Mouse (Mus musculus) forebrain, embryonic 12.5 days (tissue): ENCODE measurements around the gene Cluh. TPM values are rescaled to one million over a fixed set of nuclear protein-coding genes. Genes with fewer than 3 reads are reported as not detected.

ENCODE experiments used
- ATAC-seq: fragments of 200-750 bp; cut with Nextera tagmentation; 2 replicates; pipeline ENCODE4 v1.8.0; 2017; ENCODE audit warnings: moderate TSS enrichment; ENCODE audit not compliant: low FRiP score
- H3K27ac ChIP-seq: fragments of 300-500 bp; sonication (generic); 2 replicates; pipeline ENCODE4 v1.5.1; 2016; ENCODE audit warnings: mild to moderate bottlenecking
- H3K27me3 ChIP-seq: fragments of 300-500 bp; sonication (generic); 2 replicates; pipeline ENCODE4 v1.6.1; 2016; ENCODE audit warnings: mild to moderate bottlenecking
- H3K36me3 ChIP-seq: fragments of 300-500 bp; sonication (generic); replicated peaks from 2 replicates; pipeline ENCODE4 v1.6.1; 2016; ENCODE audit warnings: mild to moderate bottlenecking
- H3K4me1 ChIP-seq: fragments of 300-500 bp; sonication (generic); 2 replicates; pipeline ENCODE4 v1.6.1; 2016
- H3K4me2 ChIP-seq: fragments of 300-500 bp; sonication (generic); 2 replicates; pipeline ENCODE4 v1.6.1; 2016; ENCODE audit warnings: mild to moderate bottlenecking, moderate library complexity
- H3K4me3 ChIP-seq: fragments of 300-500 bp; sonication (generic); replicated peaks from 2 replicates; pipeline ENCODE4 v1.5.1; 2016; ENCODE audit warnings: mild to moderate bottlenecking
- H3K9ac ChIP-seq: fragments of 300-500 bp; sonication (generic); 2 replicates; pipeline ENCODE4 v1.6.1; 2016; ENCODE audit warnings: mild to moderate bottlenecking
- H3K9me3 ChIP-seq: fragments of 300-500 bp; sonication (generic); 2 replicates; pipeline ENCODE4 v1.6.1; 2016
- WGBS: fragments of 180-500 bp; shearing (Covaris S2); methylation state at CpG from one replicate; pipeline ENCODE4 v1.1.7; 2016; 5-methylcytosine and 5-hydroxymethylcytosine counted together
- polyA plus RNA-seq: library from polyadenylated mRNA; unstranded; fragments of >200 nt; fragmentation: Nextera tagmentation; extraction: Ambion mirVana; gene quantifications from 2 replicates; pipeline ENCODE4 v1.2.1, GENCODE M21; 2016

Cluh gene
- polyA plus RNA-seq, 1 experiment from 2014 or later, result 18.0 TPM

GRCm38 (mm10) chr11:74667582-74668010 lies 18.3 kb downstream of the Cluh start:
- Histone ChIP-seq H3K27me3 (no peaks in the 10 kb centered on the region), H3K9me3 (no peaks in the 10 kb centered on the region), H3K4me1 (no peaks in the 10 kb centered on the region), H3K4me3 (no peak overlapping the region), H3K27ac (no peak overlapping the region), H3K9ac (no peak overlapping the region), H3K4me2 (no peak overlapping the region), H3K36me3 (peaks cover 69% of the 10 kb centered on the region)
- WGBS, result 96% methylated on average over 13 of the region's 13 CpGs
- no peak for ATAC-seq

DNA sequence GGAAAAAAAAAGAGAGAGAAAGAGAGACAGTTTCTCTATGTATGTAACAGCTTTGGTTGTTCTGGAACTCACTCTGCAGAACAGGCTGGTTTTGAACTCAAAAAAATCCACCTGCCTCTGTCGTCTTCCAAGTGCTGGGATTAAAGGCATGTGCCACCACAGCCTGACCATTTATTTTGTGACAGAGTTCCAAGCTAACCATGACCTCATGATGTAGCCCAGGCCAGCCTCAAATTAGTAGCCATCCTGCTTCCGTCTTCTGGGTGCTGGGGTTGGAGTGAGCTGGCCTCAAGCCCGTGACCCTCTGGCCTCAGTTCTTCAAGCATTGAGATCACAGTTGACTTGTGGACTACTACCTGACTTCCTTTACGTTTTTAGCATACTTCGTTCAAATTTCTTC lies 19.2 kb downstream of the Cluh start:
- Histone ChIP-seq H3K4me2 (no peak overlapping the region), H3K9ac (no peak overlapping the region), H3K9me3 (no peaks in the 10 kb centered on the region), H3K4me1 (no peaks in the 10 kb centered on the region), H3K36me3 (peaks cover 68% of the 10 kb centered on the region), H3K27ac (no peak overlapping the region), H3K4me3 (no peak overlapping the region), H3K27me3 (no peaks in the 10 kb centered on the region)
- WGBS, result 96% methylated on average over 5 of the region's 5 CpGs
- ATAC-seq, result no peak

DNA sequence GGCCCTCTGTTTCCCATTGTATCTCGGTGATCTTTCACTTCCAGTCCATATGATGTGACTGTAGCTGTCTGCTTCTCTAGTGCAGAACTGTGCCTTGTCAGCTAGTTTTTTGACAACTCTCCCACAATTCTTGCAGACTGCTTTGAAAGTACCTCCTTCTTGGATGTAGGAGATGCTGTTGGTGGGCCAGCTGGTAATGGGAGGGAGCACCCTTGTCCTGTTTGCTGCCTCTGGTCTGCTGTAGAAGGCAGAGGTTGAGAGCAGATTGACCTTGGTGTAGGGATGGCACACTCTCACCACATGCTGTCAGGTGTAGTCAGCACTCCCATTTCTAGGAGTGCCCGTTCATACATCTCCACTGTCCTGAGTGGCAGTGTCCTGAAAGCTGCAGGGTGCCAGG lies 19.7 kb downstream of the Cluh start:
- H3K27ac ChIP-seq, result no peak overlapping the region
- WGBS, result 96% methylated on average over 2 of the region's 2 CpGs
- no peaks in the 10 kb centered on the region for H3K4me1 ChIP-seq
- H3K9ac ChIP-seq, result no peak overlapping the region
- ATAC-seq, result no peak
- no peaks in the 10 kb centered on the region for H3K27me3 ChIP-seq
- H3K4me3 ChIP-seq, result no peak overlapping the region
- H3K4me2 ChIP-seq, result no peak overlapping the region
- peaks cover 66% of the 10 kb centered on the region for H3K36me3 ChIP-seq
- H3K9me3 ChIP-seq, result no peaks in the 10 kb centered on the region

GRCm38 (mm10) chr11:74670151-74670550 lies 20.9 kb downstream of the Cluh start:
- H3K36me3 ChIP-seq, result peaks cover 65% of the 10 kb centered on the region

DNA sequence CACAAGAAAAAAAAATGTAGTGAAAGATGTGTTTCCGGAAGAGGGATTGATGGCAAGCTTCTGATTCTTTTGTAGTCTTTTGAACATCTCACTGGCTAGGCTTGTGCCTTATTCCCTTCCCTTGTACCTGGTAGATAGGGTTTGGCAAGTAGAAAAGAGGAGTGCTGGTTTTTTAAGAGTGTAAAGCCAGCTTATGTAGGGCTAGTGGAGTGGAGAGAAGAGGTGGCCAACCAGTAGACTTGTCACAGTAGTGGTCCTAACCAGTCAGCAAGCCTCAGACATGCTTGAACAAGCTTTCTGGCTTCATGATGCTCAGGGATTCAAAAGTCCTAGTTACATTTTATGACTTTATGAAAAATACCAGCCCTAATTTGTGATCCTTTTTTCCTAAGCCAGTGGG lies 21.7 kb downstream of the Cluh start:
- Histone ChIP-seq H3K9me3 (no peaks in the 10 kb centered on the region), H3K36me3 (peaks cover 59% of the 10 kb centered on the region), H3K27ac (no peak overlapping the region), H3K4me3 (no peak overlapping the region), H3K4me1 (no peaks in the 10 kb centered on the region), H3K9ac (no peak overlapping the region), H3K4me2 (no peak overlapping the region), H3K27me3 (no peaks in the 10 kb centered on the region)
- ATAC-seq, result no peak
- 91% methylated on average over 1 of the region's 1 CpGs for WGBS

More at GRCm38 (mm10) chr11:74670151-74670550, 20.9 kb downstream of the Cluh start:
- H3K9me3 ChIP-seq, result no peaks in the 10 kb centered on the region
- H3K27me3 ChIP-seq, result no peaks in the 10 kb centered on the region
- H3K4me3 ChIP-seq, result no peak overlapping the region
- H3K27ac ChIP-seq, result no peak overlapping the region
- no peaks in the 10 kb centered on the region for H3K4me1 ChIP-seq
- no peak overlapping the region for H3K4me2 ChIP-seq
- no peak overlapping the region for H3K9ac ChIP-seq
- ATAC-seq, result no peak

DNA sequence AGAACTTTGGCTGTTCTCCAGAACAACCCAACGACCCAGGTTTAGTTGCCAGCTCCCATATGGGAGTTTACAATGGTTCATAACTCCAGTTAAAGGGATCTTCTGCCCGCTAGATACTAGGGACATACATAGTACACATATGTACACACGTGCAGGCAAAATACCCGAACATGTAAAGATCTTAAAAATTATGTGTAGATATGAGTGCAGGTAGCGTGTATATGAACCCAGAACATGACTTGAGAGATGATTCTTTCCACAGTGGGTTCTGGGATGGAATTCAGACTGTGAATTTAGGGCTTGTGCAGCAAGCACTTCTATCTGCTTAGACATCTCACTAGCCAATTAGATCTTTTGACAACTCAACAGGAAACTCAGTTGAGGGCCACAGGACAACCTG lies 22.5 kb downstream of the Cluh start:
- 92% methylated on average over 5 of the region's 5 CpGs for WGBS
- H3K36me3 ChIP-seq, result peaks cover 51% of the 10 kb centered on the region
- H3K4me3 ChIP-seq, result no peak overlapping the region
- no peaks in the 10 kb centered on the region for H3K27me3 ChIP-seq
- H3K4me2 ChIP-seq, result no peak overlapping the region
- ATAC-seq, result no peak
- no peaks in the 10 kb centered on the region for H3K4me1 ChIP-seq
- H3K9me3 ChIP-seq, result no peaks in the 10 kb centered on the region
- no peak overlapping the region for H3K27ac ChIP-seq
- no peak overlapping the region for H3K9ac ChIP-seq

DNA sequence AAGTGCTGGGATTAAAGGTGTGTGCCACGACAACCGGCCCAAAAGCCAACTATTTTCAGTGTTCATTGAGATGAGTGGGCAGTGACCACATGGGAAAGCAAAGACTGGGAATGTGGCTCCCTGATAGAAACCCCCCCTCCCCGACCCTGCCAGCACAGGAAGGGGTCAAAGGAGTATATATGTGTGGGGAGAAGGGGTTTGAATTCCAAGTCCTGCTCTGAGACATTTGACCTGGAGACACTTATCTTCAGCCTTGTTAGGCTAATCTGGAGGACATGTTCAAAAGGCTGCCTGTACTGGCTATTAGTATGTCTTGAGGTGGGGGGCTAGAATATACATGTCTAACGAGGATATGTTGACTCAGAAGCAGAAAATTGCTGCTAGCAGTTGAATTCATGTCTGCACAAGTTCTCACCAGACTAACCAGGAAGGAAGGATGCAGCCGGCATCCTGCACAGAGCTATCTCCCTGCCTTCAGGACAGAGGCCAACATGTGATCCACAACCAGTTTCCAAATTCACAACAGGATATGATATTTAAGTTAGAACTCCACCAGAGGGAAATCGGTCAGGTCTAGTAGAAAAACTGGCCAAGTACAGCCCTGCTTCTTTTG lies 23.7 kb downstream of the Cluh start:
- WGBS, result 84% methylated on average over 6 of the region's 6 CpGs
- Histone ChIP-seq H3K9me3 (no peaks in the 10 kb centered on the region), H3K4me1 (no peaks in the 10 kb centered on the region), H3K4me3 (no peak overlapping the region), H3K27ac (no peak overlapping the region), H3K36me3 (peaks cover 49% of the 10 kb centered on the region), H3K27me3 (no peaks in the 10 kb centered on the region), H3K9ac (no peak overlapping the region), H3K4me2 (no peak overlapping the region)
- no peak for ATAC-seq

DNA sequence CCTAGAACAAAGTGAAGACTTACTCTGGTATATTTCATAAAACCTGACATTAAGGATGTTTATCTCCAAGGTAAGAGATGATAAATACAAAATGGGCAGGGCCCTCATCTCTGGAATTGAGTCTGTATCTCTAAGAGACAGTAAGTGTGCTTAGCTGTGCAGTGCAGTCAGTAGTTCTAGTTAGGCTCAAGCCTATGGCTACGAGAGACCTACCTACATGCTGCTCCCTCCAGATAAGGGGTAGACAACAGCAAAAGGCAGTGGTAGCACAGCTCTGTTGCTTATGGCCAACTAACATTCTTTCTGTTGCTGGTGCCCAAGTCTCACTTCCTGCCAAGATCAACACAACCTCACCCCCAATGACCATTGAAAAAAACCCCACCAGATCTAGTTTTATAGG lies 24.3 kb downstream of the Cluh start:
- H3K36me3 ChIP-seq, result peaks cover 52% of the 10 kb centered on the region
- H3K4me2 ChIP-seq, result no peak overlapping the region
- ATAC-seq, result no peak
- H3K9me3 ChIP-seq, result no peaks in the 10 kb centered on the region
- H3K27ac ChIP-seq, result no peak overlapping the region
- H3K9ac ChIP-seq, result no peak overlapping the region
- WGBS, result 97% methylated on average over 1 of the region's 1 CpGs
- no peaks in the 10 kb centered on the region for H3K27me3 ChIP-seq
- H3K4me3 ChIP-seq, result no peak overlapping the region
- H3K4me1 ChIP-seq, result no peaks in the 10 kb centered on the region

DNA sequence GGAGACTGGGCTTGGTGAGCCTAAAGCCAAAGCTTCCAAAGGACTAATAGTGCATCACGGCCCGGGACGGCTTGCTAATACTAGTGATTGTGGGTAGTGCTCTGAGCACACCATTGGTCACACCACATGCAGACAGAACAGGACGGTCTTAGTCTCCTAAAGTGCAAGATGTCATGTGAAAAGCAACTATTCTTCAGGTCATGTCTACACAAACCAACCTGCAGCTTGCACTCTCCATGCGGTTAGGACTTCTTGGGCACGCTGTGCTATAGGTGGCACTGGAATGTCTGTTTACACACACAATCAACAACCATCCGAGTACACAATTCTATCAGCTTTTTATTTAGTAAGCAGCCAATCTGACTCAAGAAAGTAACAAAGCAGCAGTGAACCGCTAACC lies 25.4 kb downstream of the Cluh start:
- Histone ChIP-seq H3K4me2 (no peak overlapping the region), H3K9ac (no peak overlapping the region), H3K27me3 (no peaks in the 10 kb centered on the region), H3K4me3 (no peak overlapping the region), H3K4me1 (no peaks in the 10 kb centered on the region), H3K27ac (no peak overlapping the region), H3K36me3 (peaks cover 54% of the 10 kb centered on the region), H3K9me3 (no peaks in the 10 kb centered on the region)
- 95% methylated on average over 8 of the region's 8 CpGs for WGBS
- no peak for ATAC-seq

- WGBS, result 62% methylated on average over 4 of the region's 4 CpGs
- H3K4me2 ChIP-seq, result no peak overlapping the region
- no peak overlapping the region for H3K27ac ChIP-seq
- H3K27me3 ChIP-seq, result no peaks in the 10 kb centered on the region
- ATAC-seq, result no peak
- peaks cover 54% of the 10 kb centered on the region for H3K36me3 ChIP-seq
- H3K9ac ChIP-seq, result no peak overlapping the region
- H3K4me1 ChIP-seq, result no peaks in the 10 kb centered on the region
- no peaks in the 10 kb centered on the region for H3K9me3 ChIP-seq
- H3K4me3 ChIP-seq, result no peak overlapping the region
Measured at GRCm38 (mm10) chr11:74675156-74675555, 25.9 kb downstream of the Cluh start.

- H3K36me3 ChIP-seq, result peaks cover 30% of the 10 kb centered on the region
- H3K27ac ChIP-seq, result no peak overlapping the region
- H3K9me3 ChIP-seq, result no peaks in the 10 kb centered on the region
- no peaks in the 10 kb centered on the region for H3K4me1 ChIP-seq
- H3K4me3 ChIP-seq, result no peak overlapping the region
- H3K4me2 ChIP-seq, result no peak overlapping the region
- no peak for ATAC-seq
- H3K9ac ChIP-seq, result no peak overlapping the region
- H3K27me3 ChIP-seq, result no peaks in the 10 kb centered on the region
- 86% methylated on average over 1 of the region's 1 CpGs for WGBS
Measured at GRCm38 (mm10) chr11:74692151-74692550, 42.9 kb downstream of the Cluh start.

DNA sequence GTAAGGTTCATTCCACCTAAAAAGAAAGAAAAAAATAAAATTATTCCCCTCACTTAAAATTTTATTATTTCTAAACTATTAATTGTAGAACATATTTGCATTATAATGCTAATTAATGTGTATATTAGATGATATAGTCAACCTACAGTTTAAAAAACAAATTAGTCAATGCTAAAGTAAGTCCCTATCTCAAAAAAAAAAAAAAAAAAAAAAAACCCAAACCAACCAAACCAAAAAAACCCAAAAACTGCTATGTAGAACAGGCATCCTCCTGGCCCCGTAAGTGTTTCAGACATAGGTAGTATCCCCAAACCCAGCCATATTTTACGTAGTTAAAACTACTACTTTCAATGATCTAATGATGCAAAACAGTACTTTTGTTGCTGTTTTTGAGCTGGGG lies 50.2 kb downstream of the Cluh start:
- no peak overlapping the region for H3K4me3 ChIP-seq
- peaks cover 32% of the 10 kb centered on the region for H3K36me3 ChIP-seq
- H3K9ac ChIP-seq, result no peak overlapping the region
- H3K4me2 ChIP-seq, result no peak overlapping the region
- H3K4me1 ChIP-seq, result no peaks in the 10 kb centered on the region
- ATAC-seq, result no peak
- no peaks in the 10 kb centered on the region for H3K27me3 ChIP-seq
- no peak overlapping the region for H3K27ac ChIP-seq
- H3K9me3 ChIP-seq, result no peaks in the 10 kb centered on the region
- 94% methylated on average over 2 of the region's 2 CpGs for WGBS

- Histone ChIP-seq H3K4me2 (no peak overlapping the region), H3K27me3 (no peaks in the 10 kb centered on the region), H3K36me3 (peaks cover 1% of the 10 kb centered on the region), H3K27ac (no peak overlapping the region), H3K9me3 (no peaks in the 10 kb centered on the region), H3K9ac (no peak overlapping the region), H3K4me3 (no peak overlapping the region), H3K4me1 (peaks cover 3% of the 10 kb centered on the region; the same call in 1 of the 2 replicates)
- ATAC-seq, result no peak
- 94% methylated on average over 2 of the region's 2 CpGs for WGBS
Measured at GRCm38 (mm10) chr11:74704068-74704467, 54.8 kb downstream of the Cluh start.
